Mouse (Mus musculus) embryo, embryonic 10.5 days (tissue): ENCODE results near the gene Cnpy3.
"Not testable (repeated sequence)": the region's sequence is repeated elsewhere in the genome, so short reads cannot be mapped to it uniquely, and the experiment has no call there.

ENCODE experiments used
- DNase-seq: peaks from one replicate; pipeline ENCODE4 v3.0.0-alpha.2; 2015; ENCODE audit warnings: low spot score

Gene Cnpy3

GRCm38 (mm10) chr17:46764916-46765315, 12.9 kb upstream of the Cnpy3 start:
- not testable (repeated sequence) for DNase-seq

- no peak for DNase-seq
Observed at GRCm38 (mm10) chr17:46763544-46763943, 11.5 kb upstream of the Cnpy3 start, which contains the start of gene Ptcra. Gene Ptcra (minus strand): TSS chr17:46763712.

- DNase-seq, result no peak
Observed at GRCm38 (mm10) chr17:46758753-46759152, 6.7 kb upstream of the Cnpy3 start.

GRCm38 (mm10) chr17:46751056-46751793, 789 bp downstream of the Cnpy3 start:
- peak; percentile 19 for DNase-seq

GRCm38 (mm10) chr17:46750580-46750979, 1.4 kb downstream of the Cnpy3 start:
- DNase-seq, result no peak

GRCm38 (mm10) chr17:46749282-46749681, 2.7 kb downstream of the Cnpy3 start:
- DNase-seq, result no peak

GRCm38 (mm10) chr17:46747806-46748205, 4.2 kb downstream of the Cnpy3 start:
- no peak for DNase-seq

GRCm38 (mm10) chr17:46747234-46747633, 4.8 kb downstream of the Cnpy3 start:
- no peak for DNase-seq

- DNase-seq, result no peak
Observed at GRCm38 (mm10) chr17:46745506-46745905, 6.5 kb downstream of the Cnpy3 start.

GRCm38 (mm10) chr17:46742986-46743385, 9.0 kb downstream of the Cnpy3 start:
- no peak for DNase-seq

- DNase-seq, result no peak
Observed at GRCm38 (mm10) chr17:46741305-46741704, 10.7 kb downstream of the Cnpy3 start.

- DNase-seq, result peak; percentile 50
Observed at GRCm38 (mm10) chr17:46736160-46736559, 15.9 kb downstream of the Cnpy3 start.

- no peak for DNase-seq
Observed at GRCm38 (mm10) chr17:46735287-46735686, 16.7 kb downstream of the Cnpy3 start.

- no peak for DNase-seq
Observed at GRCm38 (mm10) chr17:46734055-46734454, 18.0 kb downstream of the Cnpy3 start.

GRCm38 (mm10) chr17:46728904-46729318, 23.1 kb downstream of the Cnpy3 start, which contains the start of gene Gnmt:
Gene Gnmt (minus strand): TSS chr17:46729168.
- DNase-seq, result no peak

- no peak for DNase-seq
Observed at GRCm38 (mm10) chr17:46728496-46728895, 23.5 kb downstream of the Cnpy3 start.

GRCm38 (mm10) chr17:46728021-46728420, 24.0 kb downstream of the Cnpy3 start:
- peak; percentile 50 for DNase-seq

- no peak for DNase-seq
Observed at GRCm38 (mm10) chr17:46727271-46727670, 24.7 kb downstream of the Cnpy3 start.

- no peak for DNase-seq
Observed at GRCm38 (mm10) chr17:46725731-46726645, 26.0 kb downstream of the Cnpy3 start.

GRCm38 (mm10) chr17:46725273-46725672, 26.7 kb downstream of the Cnpy3 start:
- peak; percentile 74 for DNase-seq

- DNase-seq, result no peak
Observed at GRCm38 (mm10) chr17:46724477-46725084, 27.4 kb downstream of the Cnpy3 start.

- no peak for DNase-seq
Observed at GRCm38 (mm10) chr17:46721077-46721476, 30.9 kb downstream of the Cnpy3 start.
